Mouse (Mus musculus): ENCODE measurements around the gene Cxcl17. TPM values are rescaled to one million over a fixed set of nuclear protein-coding genes. Genes with fewer than 3 reads are reported as not detected.

Gene Cxcl17
- total RNA-seq, 1 experiment: 0.31 TPM

- Histone ChIP-seq H3K27ac (ENCODE audit: insufficient read depth, low read depth, low read length, poor library complexity, severe bottlenecking) (peak overlapping the region; percentile 98), H3K9ac (ENCODE audit: insufficient read depth, low read depth, low read length, poor library complexity, severe bottlenecking) (peak overlapping the region; percentile 59; the same call in 1 of the 2 replicates), H3K4me1 (ENCODE audit: control insufficient read depth in 2 of 2, insufficient read depth in 2 of 2, low read length in 2 of 2, poor library complexity in 1 of 2) (peaks cover 48 to 52% of the 10 kb centered on the region in 2 experiments), H3K36me3 (ENCODE audit: control insufficient read depth, insufficient read depth, low read length, poor library complexity, severe bottlenecking) (no peaks in the 10 kb centered on the region), H3K9me3 (ENCODE audit: control insufficient read depth, insufficient read depth, low read depth, low read length) (no peaks in the 10 kb centered on the region), H3K4me3 (ENCODE audit: insufficient read depth in 1 of 2, low read depth in 1 of 2, low read length in 2 of 2, poor library complexity in 1 of 2, severe bottlenecking in 1 of 2) (peak overlapping the region in 1 of 2 experiments; percentile 24; a peak in 2 of 4 replicates)
- in situ Hi-C loops (cut with MboI; ENCODE audit: low sequenced_read_pairs in 2 of 2, unreplicated experiment in 2 of 2): no loop called here
- no peak for TF ChIP-seq MAFK (IDR thresholded peaks at IDR 0.05; ENCODE audit: insufficient read depth, low read depth, low read length)
- no peak for TF ChIP-seq ZC3H11A (IDR thresholded peaks at IDR 0.05; ENCODE audit: borderline replicate concordance, low read depth, low read length)
- TF ChIP-seq CHD2 (IDR thresholded peaks at IDR 0.05; ENCODE audit: low read depth, low read length): no peak
- no peak for TF ChIP-seq ZNF384 (IDR thresholded peaks at IDR 0.05; ENCODE audit: low read depth, low read length)
- no peak for TF ChIP-seq HCFC1 (IDR thresholded peaks at IDR 0.05; ENCODE audit: borderline replicate concordance, insufficient read depth, low read length)
- no peak for DNase-seq (ENCODE audit: low read depth, low spot score)
Observed at GRCm38 (mm10) chr7:25433781-25434560, 21.3 kb upstream of the Cxcl17 start.

GRCm38 (mm10) chr7:25433007-25433541 is 20.4 kb upstream of the Cxcl17 start:
- H3K36me3 ChIP-seq (ENCODE audit: control insufficient read depth, insufficient read depth, low read length, poor library complexity, severe bottlenecking): no peaks in the 10 kb centered on the region
- in situ Hi-C loops (cut with MboI; ENCODE audit: low sequenced_read_pairs in 2 of 2, unreplicated experiment in 2 of 2): no loop called here
- H3K4me1 ChIP-seq (ENCODE audit: control insufficient read depth in 2 of 2, insufficient read depth in 2 of 2, low read length in 2 of 2, poor library complexity in 1 of 2): peaks cover 48 to 52% of the 10 kb centered on the region in 2 experiments
- H3K9ac ChIP-seq (ENCODE audit: insufficient read depth, low read depth, low read length, poor library complexity, severe bottlenecking): no peak overlapping the region; the same call in 1 of the 2 replicates
- H3K27ac ChIP-seq (ENCODE audit: insufficient read depth, low read depth, low read length, poor library complexity, severe bottlenecking): peak overlapping the region; percentile 98
- TF ChIP-seq ZNF384 (IDR thresholded peaks at IDR 0.05; ENCODE audit: low read depth, low read length): peak; percentile 81; the same call in 1 of the 2 replicates
- TF ChIP-seq MAFK (IDR thresholded peaks at IDR 0.05; ENCODE audit: insufficient read depth, low read depth, low read length): no peak
- no peak; the same call in 1 of the 2 replicates for TF ChIP-seq CHD2 (IDR thresholded peaks at IDR 0.05; ENCODE audit: low read depth, low read length)
- no peak for TF ChIP-seq ZC3H11A (IDR thresholded peaks at IDR 0.05; ENCODE audit: borderline replicate concordance, low read depth, low read length)
- DNase-seq (ENCODE audit: low read depth, low spot score): peak; percentile 94
- no peaks in the 10 kb centered on the region for H3K9me3 ChIP-seq (ENCODE audit: control insufficient read depth, insufficient read depth, low read depth, low read length)
- no peak overlapping the region for H3K4me3 ChIP-seq (ENCODE audit: insufficient read depth in 1 of 2, low read depth in 1 of 2, low read length in 2 of 2, poor library complexity in 1 of 2, severe bottlenecking in 1 of 2)

GRCm38 (mm10) chr7:25432381-25432780 is 19.7 kb upstream of the Cxcl17 start:
- H3K27ac ChIP-seq (ENCODE audit: insufficient read depth, low read depth, low read length, poor library complexity, severe bottlenecking): peak overlapping the region; percentile 98
- in situ Hi-C loops (cut with MboI; ENCODE audit: low sequenced_read_pairs in 2 of 2, unreplicated experiment in 2 of 2): no loop called here

GRCm38 (mm10) chr7:25429886-25430784 is 17.4 kb upstream of the Cxcl17 start:
- Histone ChIP-seq H3K9ac (ENCODE audit: insufficient read depth, low read depth, low read length, poor library complexity, severe bottlenecking) (no peak overlapping the region), H3K9me3 (ENCODE audit: control insufficient read depth, insufficient read depth, low read depth, low read length) (no peaks in the 10 kb centered on the region), H3K4me1 (ENCODE audit: control insufficient read depth in 2 of 2, insufficient read depth in 2 of 2, low read length in 2 of 2, poor library complexity in 1 of 2) (peaks cover 30 to 34% of the 10 kb centered on the region in 2 experiments), H3K36me3 (ENCODE audit: control insufficient read depth, insufficient read depth, low read length, poor library complexity, severe bottlenecking) (no peaks in the 10 kb centered on the region), H3K4me3 (ENCODE audit: insufficient read depth in 1 of 2, low read depth in 1 of 2, low read length in 2 of 2, poor library complexity in 1 of 2, severe bottlenecking in 1 of 2) (no peak overlapping the region), H3K27ac (ENCODE audit: insufficient read depth, low read depth, low read length, poor library complexity, severe bottlenecking) (peak overlapping the region; percentile 29; the same call in 1 of the 2 replicates)
- DNase-seq (ENCODE audit: low read depth, low spot score): no peak
- TF ChIP-seq ZNF384 (IDR thresholded peaks at IDR 0.05; ENCODE audit: low read depth, low read length) (no peak), MAFK (IDR thresholded peaks at IDR 0.05; ENCODE audit: insufficient read depth, low read depth, low read length) (no peak), HCFC1 (IDR thresholded peaks at IDR 0.05; ENCODE audit: borderline replicate concordance, insufficient read depth, low read length) (no peak), ZC3H11A (IDR thresholded peaks at IDR 0.05; ENCODE audit: borderline replicate concordance, low read depth, low read length) (no peak), CHD2 (IDR thresholded peaks at IDR 0.05; ENCODE audit: low read depth, low read length) (no peak)
- in situ Hi-C loops (cut with MboI; ENCODE audit: low sequenced_read_pairs in 2 of 2, unreplicated experiment in 2 of 2): loop anchor here (5.0 to 10.0 kb wide), 2 partner anchors 52 to 165 kb away; no protein-coding TSS in a partner anchor

More at GRCm38 (mm10) chr7:25432381-25432780, 19.7 kb upstream of the Cxcl17 start:
- Histone ChIP-seq H3K4me3 (ENCODE audit: insufficient read depth in 1 of 2, low read depth in 1 of 2, low read length in 2 of 2, poor library complexity in 1 of 2, severe bottlenecking in 1 of 2) (no peak overlapping the region), H3K9me3 (ENCODE audit: control insufficient read depth, insufficient read depth, low read depth, low read length) (no peaks in the 10 kb centered on the region), H3K4me1 (ENCODE audit: control insufficient read depth in 2 of 2, insufficient read depth in 2 of 2, low read length in 2 of 2, poor library complexity in 1 of 2) (peaks cover 45 to 47% of the 10 kb centered on the region in 2 experiments), H3K36me3 (ENCODE audit: control insufficient read depth, insufficient read depth, low read length, poor library complexity, severe bottlenecking) (no peaks in the 10 kb centered on the region), H3K9ac (ENCODE audit: insufficient read depth, low read depth, low read length, poor library complexity, severe bottlenecking) (peak overlapping the region; percentile 13; the same call in 1 of the 2 replicates)
- no peak for TF ChIP-seq MAFK (IDR thresholded peaks at IDR 0.05; ENCODE audit: insufficient read depth, low read depth, low read length)
- TF ChIP-seq ZNF384 (IDR thresholded peaks at IDR 0.05; ENCODE audit: low read depth, low read length): no peak
- TF ChIP-seq HCFC1 (IDR thresholded peaks at IDR 0.05; ENCODE audit: borderline replicate concordance, insufficient read depth, low read length): no peak
- no peak for TF ChIP-seq ZC3H11A (IDR thresholded peaks at IDR 0.05; ENCODE audit: borderline replicate concordance, low read depth, low read length)
- no peak for TF ChIP-seq CHD2 (IDR thresholded peaks at IDR 0.05; ENCODE audit: low read depth, low read length)
- no peak for DNase-seq (ENCODE audit: low read depth, low spot score)

All from ES-E14 (cell line).